Mouse (Mus musculus) MEL (cell line): ENCODE results near the gene Duoxa2. TPM values are rescaled to one million over a fixed set of nuclear protein-coding genes. Genes with fewer than 3 reads are reported as not detected.
"Not testable (repeated sequence)": the region's sequence is repeated elsewhere in the genome, so short reads cannot be mapped to it uniquely, and the experiment has no call there.

Source experiments
- DNase-seq: peaks from one replicate; pipeline ENCODE4 v3.0.0; 2011; ENCODE audit warnings: low read depth, low spot score
- H3K27ac ChIP-seq: 2 replicates; pipeline ENCODE4 v1.5.1; 2012; ENCODE audit warnings: low read depth, mild to moderate bottlenecking, control low read depth, low read length, moderate library complexity; ENCODE audit not compliant: control insufficient read depth
- H3K27me3 ChIP-seq, 2 experiments: fragments of 150-350 bp in 1 of 2; sonication (generic) in 1 of 2; 2 replicates each; pipeline ENCODE4 v1.6.1; 2012; ENCODE audit warnings: low read length in 2 of 2, mild to moderate bottlenecking in 2 of 2, improper control_type of control experiment in 1 of 2, moderate library complexity in 1 of 2; ENCODE audit not compliant: insufficient read depth in 2 of 2, control insufficient read depth in 1 of 2
- H3K36me3 ChIP-seq, 2 experiments: 2 replicates each; pipeline ENCODE4 v1.6.1; 2012 to 2014; ENCODE audit warnings: low read length in 2 of 2, improper control_type of control experiment in 1 of 2, inconsistent platforms in 1 of 2, mild to moderate bottlenecking in 1 of 2; ENCODE audit not compliant: insufficient read depth in 2 of 2, control insufficient read depth in 1 of 2
- H3K4me1 ChIP-seq, 2 experiments: fragments of 150-350 bp in 1 of 2; sonication (generic) in 1 of 2; 2 replicates each; pipeline ENCODE4 v1.6.1; 2012; ENCODE audit warnings: low read length in 2 of 2, improper control_type of control experiment in 1 of 2, mild to moderate bottlenecking in 1 of 2; ENCODE audit not compliant: insufficient read depth in 2 of 2, control insufficient read depth in 1 of 2
- H3K4me3 ChIP-seq, 2 experiments: fragments of 150-350 bp in 1 of 2; sonication (generic) in 1 of 2; 2 replicates each; pipeline ENCODE4 v1.5.1; 2012; ENCODE audit warnings: low read depth in 2 of 2, low read length in 2 of 2, mild to moderate bottlenecking in 2 of 2, moderate library complexity in 2 of 2, control low read depth in 1 of 2, improper control_type of control experiment in 1 of 2; ENCODE audit not compliant: control insufficient read depth in 1 of 2, insufficient read depth in 1 of 2
- H3K79me2 ChIP-seq: 2 replicates; pipeline ENCODE4 v1.6.1; 2012; ENCODE audit warnings: mild to moderate bottlenecking, low read length, moderate library complexity; ENCODE audit not compliant: control insufficient read depth, poor library complexity, insufficient read depth
- H3K9ac ChIP-seq: 2 replicates; pipeline ENCODE4 v1.6.1; 2012; ENCODE audit warnings: low read depth, mild to moderate bottlenecking, control low read depth, low read length, moderate library complexity; ENCODE audit not compliant: control insufficient read depth, poor library complexity, severe bottlenecking
- H3K9me3 ChIP-seq: fragments of 150-350 bp; sonication (generic); replicated peaks from 2 replicates; pipeline ENCODE4 v1.6.1; 2012; ENCODE audit warnings: mild to moderate bottlenecking, low read length, improper control_type of control experiment, moderate library complexity; ENCODE audit not compliant: insufficient read depth
- BHLHE40 ChIP-seq: IDR thresholded peaks from 2 replicates; pipeline ENCODE4 v1.6.1; 2012; ENCODE audit warnings: low read depth, mild to moderate bottlenecking, inconsistent platforms, low read length, improper control_type of control experiment, borderline replicate concordance
- CHD2 ChIP-seq: IDR thresholded peaks from 2 replicates; pipeline ENCODE4 v1.6.1; 2011; ENCODE audit warnings: low read length, improper control_type of control experiment
- ELF1 ChIP-seq: IDR thresholded peaks from 2 replicates; pipeline ENCODE4 v1.6.1; 2014; ENCODE audit warnings: low read depth, mild to moderate bottlenecking, inconsistent platforms, low read length, improper control_type of control experiment, moderate library complexity
- EP300 ChIP-seq, 2 experiments: IDR thresholded peaks; 2 replicates each; pipeline ENCODE4 v1.6.1; 2011; ENCODE audit warnings: improper control_type of control experiment in 2 of 2, low read length in 2 of 2, low read depth in 1 of 2, mild to moderate bottlenecking in 1 of 2
- GATA1 ChIP-seq: IDR thresholded peaks from 2 replicates; pipeline ENCODE4 v1.6.1; 2011; ENCODE audit warnings: low read depth, low read length, improper control_type of control experiment
- JUND ChIP-seq: IDR thresholded peaks from 2 replicates; pipeline ENCODE4 v1.6.1; 2011; ENCODE audit warnings: low read depth, mild to moderate bottlenecking, improper control_type of control experiment, low read length
- MAZ ChIP-seq: IDR thresholded peaks from 2 replicates; pipeline ENCODE4 v1.6.1; 2012; ENCODE audit warnings: low read depth, mild to moderate bottlenecking, inconsistent platforms, low read length, improper control_type of control experiment
- MYB ChIP-seq: IDR thresholded peaks from 2 replicates; pipeline ENCODE4 v1.6.1; 2011; ENCODE audit warnings: mild to moderate bottlenecking, low read depth, low read length, improper control_type of control experiment
- POLR2AphosphoS2 ChIP-seq: IDR thresholded peaks from 2 replicates; pipeline ENCODE4 v1.6.1; 2011; ENCODE audit warnings: low read length, improper control_type of control experiment
- RAD21 ChIP-seq: IDR thresholded peaks from 2 replicates; pipeline ENCODE4 v1.6.1; 2011; ENCODE audit warnings: mild to moderate bottlenecking, low read depth, low read length, improper control_type of control experiment
- RCOR1 ChIP-seq: IDR thresholded peaks from 2 replicates; pipeline ENCODE4 v1.6.1; 2012; ENCODE audit warnings: low read depth, mild to moderate bottlenecking, inconsistent platforms, low read length, improper control_type of control experiment
- SMC3 ChIP-seq: IDR thresholded peaks from 2 replicates; pipeline ENCODE4 v1.6.1; 2011; ENCODE audit warnings: low read depth, low read length, improper control_type of control experiment
- TCF12 ChIP-seq: IDR thresholded peaks from 2 replicates; pipeline ENCODE4 v1.6.1; 2014; ENCODE audit warnings: low read depth, mild to moderate bottlenecking, inconsistent platforms, low read length, improper control_type of control experiment, moderate library complexity
- UBTF ChIP-seq: IDR thresholded peaks from 2 replicates; pipeline ENCODE4 v1.6.1; 2012; ENCODE audit warnings: low read depth, mild to moderate bottlenecking, inconsistent platforms, low read length, improper control_type of control experiment, moderate library complexity, borderline replicate concordance; ENCODE audit not compliant: insufficient read depth
- USF1 ChIP-seq: IDR thresholded peaks from 2 replicates; pipeline ENCODE4 v1.6.1; 2014; ENCODE audit warnings: low read depth, mild to moderate bottlenecking, inconsistent platforms, low read length, improper control_type of control experiment, moderate library complexity
- ZNF384 ChIP-seq: IDR thresholded peaks from 2 replicates; pipeline ENCODE4 v1.6.1; 2012; ENCODE audit warnings: low read depth, mild to moderate bottlenecking, inconsistent platforms, low read length, improper control_type of control experiment
- polyA plus RNA-seq, 2 experiments: library from polyadenylated mRNA; stranded (reverse) in 1 of 2; unstranded in 1 of 2; fragments of >175 nt in 1 of 2; fragments of >200 nt in 1 of 2; gene quantifications; 2 replicates each; pipeline versions ENCODE4 v1.2.1 to v1.2.4; 2012; ENCODE audit warnings: low replicate concordance in 2 of 2, low read depth in 1 of 2; ENCODE audit not compliant: insufficient read length in 2 of 2, insufficient read depth in 1 of 2, missing spikeins in 1 of 2
- total RNA-seq: library from RNA; depleted of rRNA; stranded (reverse); fragments of 300-350 nt; gene quantifications from 2 replicates; pipeline ENCODE4 v1.2.3, GENCODE M21; 2012

Duoxa2 gene
- total and polyA plus RNA-seq, 3 experiments: not detected

- DNase-seq: peak; percentile 85
- Histone ChIP-seq H3K4me1 (peaks cover 0 to 2% of the 10 kb centered on the region in 2 experiments; a peak in 2 of 4 replicates), H3K4me3 (no peak overlapping the region)
These were observed 35.5 kb downstream of the Duoxa2 start for GRCm38 (mm10) chr2:122334170-122334569.

GRCm38 (mm10) chr2:122337291-122337690, 38.6 kb downstream of the Duoxa2 start:
- Histone ChIP-seq H3K79me2 (no peaks in the 10 kb centered on the region), H3K27ac (no peak overlapping the region), H3K27me3 (no peaks in the 10 kb centered on the region), H3K36me3 (peaks cover 0 to 4% of the 10 kb centered on the region in 2 experiments; a peak in 1 of 4 replicates), H3K4me3 (no peak overlapping the region), H3K9me3 (no peaks in the 10 kb centered on the region), H3K4me1 (peaks cover 0 to 7% of the 10 kb centered on the region in 2 experiments; a peak in 2 of 4 replicates), H3K9ac (no peak overlapping the region)
- TF ChIP-seq CHD2 (no peak), MAZ (no peak), ZNF384 (no peak), MYB (no peak), USF1 (no peak), RCOR1 (no peak)
- DNase-seq: no peak

More at GRCm38 (mm10) chr2:122334170-122334569, 35.5 kb downstream of the Duoxa2 start:
- Histone ChIP-seq H3K9me3 (no peaks in the 10 kb centered on the region), H3K27ac (no peak overlapping the region), H3K79me2 (no peaks in the 10 kb centered on the region), H3K36me3 (no peaks in the 10 kb centered on the region), H3K27me3 (no peaks in the 10 kb centered on the region), H3K9ac (no peak overlapping the region)
- no peak for TF ChIP-seq ELF1
- peak; percentile 6; the same call in 1 of the 2 replicates for TF ChIP-seq SMC3

- Histone ChIP-seq H3K27ac (no peak overlapping the region), H3K4me1 (peaks cover 3 to 9% of the 10 kb centered on the region in 2 experiments), H3K27me3 (no peaks in the 10 kb centered on the region), H3K9me3 (no peaks in the 10 kb centered on the region), H3K9ac (no peak overlapping the region), H3K4me3 (no peak overlapping the region), H3K79me2 (peaks cover 1% of the 10 kb centered on the region; the same call in 1 of the 2 replicates), H3K36me3 (peaks cover 0 to 12% of the 10 kb centered on the region in 2 experiments; a peak in 2 of 4 replicates)
- no peak for DNase-seq
- TF ChIP-seq EP300 (IDR thresholded peaks at IDR 0.05; ENCODE audit: low read depth in 1 of 2, low read length in 2 of 2) (no peak), JUND (no peak), RAD21 (no peak), BHLHE40 (no peak), POLR2AphosphoS2 (no peak), GATA1 (no peak), UBTF (no peak), TCF12 (no peak)
These were observed 46.6 kb downstream of the Duoxa2 start for GRCm38 (mm10) chr2:122345106-122345893.

- not testable (repeated sequence) for H3K9me3 ChIP-seq, H3K9ac ChIP-seq, H3K4me3 ChIP-seq, H3K79me2 ChIP-seq, H3K4me1 ChIP-seq, DNase-seq, H3K27me3 ChIP-seq, H3K27ac ChIP-seq
- peaks cover 0 to 12% of the 10 kb centered on the region in 2 experiments; a peak in 2 of 4 replicates for H3K36me3 ChIP-seq
These were observed 47.5 kb downstream of the Duoxa2 start for GRCm38 (mm10) chr2:122346164-122346563.
